Mouse (Mus musculus) neural tube, embryonic 15.5 days (tissue): ENCODE measurements around the gene Caskin2. TPM values are rescaled to one million over a fixed set of nuclear protein-coding genes. Genes with fewer than 3 reads are reported as not detected.
A peak's percentile ranks its signal among the peaks of the same experiment; 100 is the strongest.

ENCODE experiments used
- ATAC-seq: fragments of 200-750 bp; cut with Nextera tagmentation; 2 replicates; pipeline ENCODE4 v1.8.0; 2017; ENCODE audit warnings: mild to moderate bottlenecking, moderate TSS enrichment, moderate library complexity; ENCODE audit not compliant: low FRiP score
- H3K27ac ChIP-seq: fragments of 300-500 bp; sonication (generic); replicated peaks from 2 replicates; pipeline ENCODE4 v1.5.1; 2015; ENCODE audit warnings: mild to moderate bottlenecking, inconsistent platforms
- H3K27me3 ChIP-seq: fragments of 300-500 bp; sonication (generic); replicated peaks from 2 replicates; pipeline ENCODE4 v1.6.1; 2015; ENCODE audit warnings: inconsistent platforms
- H3K36me3 ChIP-seq: fragments of 300-500 bp; sonication (generic); 2 replicates; pipeline ENCODE4 v1.6.1; 2015; ENCODE audit warnings: inconsistent platforms
- H3K4me1 ChIP-seq: fragments of 300-500 bp; sonication (generic); 2 replicates; pipeline ENCODE4 v1.6.1; 2015; ENCODE audit warnings: inconsistent platforms
- H3K4me2 ChIP-seq: fragments of 300-500 bp; sonication (generic); 2 replicates; pipeline ENCODE4 v1.6.1; 2015; ENCODE audit warnings: inconsistent platforms, mild to moderate bottlenecking, moderate library complexity
- H3K4me3 ChIP-seq: fragments of 300-500 bp; sonication (generic); replicated peaks from 2 replicates; pipeline ENCODE4 v1.5.1; 2015; ENCODE audit warnings: mild to moderate bottlenecking, inconsistent platforms
- H3K9ac ChIP-seq: fragments of 300-500 bp; sonication (generic); replicated peaks from 2 replicates; pipeline ENCODE4 v1.6.1; 2015; ENCODE audit warnings: mild to moderate bottlenecking, inconsistent platforms
- H3K9me3 ChIP-seq: fragments of 300-500 bp; sonication (generic); replicated peaks from 2 replicates; pipeline ENCODE4 v1.6.1; 2016; ENCODE audit warnings: inconsistent platforms
- WGBS: fragments of 180-500 bp; shearing (Covaris S2); methylation state at CpG from one replicate; pipeline ENCODE4 v1.1.7; 2015; ENCODE audit warnings: mixed read lengths; 5-methylcytosine and 5-hydroxymethylcytosine counted together
- polyA plus RNA-seq: library from polyadenylated mRNA; unstranded; fragments of >200 nt; fragmentation: Nextera tagmentation; extraction: Ambion mirVana; gene quantifications from 2 replicates; pipeline ENCODE4 v1.2.1, GENCODE M21; 2015

The Caskin2 gene
- polyA plus RNA-seq, 1 experiment from 2014 or later = 9.8 TPM

- H3K9me3 ChIP-seq = no peaks in the 10 kb centered on the region
- no peak overlapping the region for H3K27ac ChIP-seq
- 61% methylated on average over 4 of the region's 4 CpGs for WGBS
- H3K27me3 ChIP-seq = peaks cover 43% of the 10 kb centered on the region
- H3K4me3 ChIP-seq = no peak overlapping the region
- ATAC-seq = no peak
- peaks cover 23% of the 10 kb centered on the region for H3K4me1 ChIP-seq
- H3K36me3 ChIP-seq = no peaks in the 10 kb centered on the region
- H3K4me2 ChIP-seq = no peak overlapping the region
- no peak overlapping the region for H3K9ac ChIP-seq
These were observed 15.6 kb upstream of the Caskin2 start for GRCm38 (mm10) chr11:115829036-115829435.

GRCm38 (mm10) chr11:115827624-115828023, 14.2 kb upstream of the Caskin2 start:
- peaks cover 51% of the 10 kb centered on the region for H3K27me3 ChIP-seq
- 91% methylated on average over 6 of the region's 6 CpGs for WGBS
- H3K9me3 ChIP-seq = no peaks in the 10 kb centered on the region
- H3K9ac ChIP-seq = no peak overlapping the region
- no peak overlapping the region for H3K27ac ChIP-seq
- H3K4me2 ChIP-seq = no peak overlapping the region
- no peak overlapping the region for H3K4me3 ChIP-seq
- peaks cover 18% of the 10 kb centered on the region for H3K4me1 ChIP-seq
- ATAC-seq = no peak
- 0 out of 2 replicates have a peak, but pooled peaks cover 4% of the 10 kb centered on the region for H3K36me3 ChIP-seq

- Histone ChIP-seq H3K9me3 (no peaks in the 10 kb centered on the region), H3K27ac (no peak overlapping the region), H3K4me1 (peaks cover 15% of the 10 kb centered on the region), H3K27me3 (peaks cover 51% of the 10 kb centered on the region), H3K4me2 (no peak overlapping the region), H3K9ac (no peak overlapping the region), H3K36me3 (peaks cover 15% of the 10 kb centered on the region), H3K4me3 (no peak overlapping the region)
- no peak for ATAC-seq
- WGBS = 57% methylated on average over 5 of the region's 5 CpGs
These were observed 13.0 kb upstream of the Caskin2 start for GRCm38 (mm10) chr11:115826487-115826886.

- no peak for ATAC-seq
- peak overlapping the region; percentile 98 for H3K4me2 ChIP-seq
- WGBS = 19% methylated on average over 11 of the region's 11 CpGs
- no peak overlapping the region for H3K27ac ChIP-seq
- no peak overlapping the region for H3K9ac ChIP-seq
- peaks cover 32% of the 10 kb centered on the region for H3K36me3 ChIP-seq
- H3K4me1 ChIP-seq = peaks cover 15% of the 10 kb centered on the region
- H3K27me3 ChIP-seq = peaks cover 35% of the 10 kb centered on the region
- H3K4me3 ChIP-seq = peak overlapping the region; percentile 56
- H3K9me3 ChIP-seq = no peaks in the 10 kb centered on the region
These were observed 11.4 kb upstream of the Caskin2 start for GRCm38 (mm10) chr11:115824813-115825212.

- Histone ChIP-seq H3K9ac (peak within 1 kb of the TSS; percentile 52), H3K36me3 (peaks cover 35% of the 10 kb centered on the region), H3K27me3 (peaks cover 32% of the 10 kb centered on the region), H3K27ac (no peak within 1 kb of the TSS), H3K4me2 (peak within 1 kb of the TSS; percentile 98), H3K4me3 (peak within 1 kb of the TSS; percentile 56), H3K4me1 (peaks cover 15% of the 10 kb centered on the region), H3K9me3 (no peaks in the 10 kb centered on the region)
- under 1% methylated on average over 87 of the region's 87 CpGs for WGBS
- ATAC-seq = peak; percentile 82
These were observed 10.6 kb upstream of the Caskin2 start, which contains the start of gene Llgl2 for GRCm38 (mm10) chr11:115823774-115824740. Gene Llgl2, plus strand, starts transcription at chr11:115824049.

GRCm38 (mm10) chr11:115821001-115821400, 7.6 kb upstream of the Caskin2 start:
- peaks cover 19% of the 10 kb centered on the region for H3K4me1 ChIP-seq
- peaks cover 27% of the 10 kb centered on the region for H3K27me3 ChIP-seq
- H3K4me2 ChIP-seq = no peak overlapping the region
- no peaks in the 10 kb centered on the region for H3K9me3 ChIP-seq
- 85% methylated on average over 4 of the region's 4 CpGs for WGBS
- H3K9ac ChIP-seq = no peak overlapping the region
- no peak overlapping the region for H3K27ac ChIP-seq
- peaks cover 51% of the 10 kb centered on the region for H3K36me3 ChIP-seq
- no peak for ATAC-seq
- no peak overlapping the region for H3K4me3 ChIP-seq

- Histone ChIP-seq H3K4me1 (peaks cover 28% of the 10 kb centered on the region), H3K27me3 (peaks cover 18% of the 10 kb centered on the region), H3K9ac (no peak overlapping the region), H3K27ac (no peak overlapping the region), H3K36me3 (peaks cover 51% of the 10 kb centered on the region), H3K4me2 (no peak overlapping the region), H3K9me3 (no peaks in the 10 kb centered on the region), H3K4me3 (no peak overlapping the region)
- ATAC-seq = no peak
- WGBS = 90% methylated on average over 16 of the region's 16 CpGs
These were observed 6.6 kb upstream of the Caskin2 start for GRCm38 (mm10) chr11:115819915-115820623.

GRCm38 (mm10) chr11:115817331-115817730, 3.9 kb upstream of the Caskin2 start:
- H3K9ac ChIP-seq = no peak overlapping the region
- peaks cover 45% of the 10 kb centered on the region for H3K36me3 ChIP-seq
- H3K27ac ChIP-seq = no peak overlapping the region
- WGBS = 90% methylated on average over 5 of the region's 5 CpGs
- H3K4me3 ChIP-seq = no peak overlapping the region
- H3K9me3 ChIP-seq = no peaks in the 10 kb centered on the region
- H3K4me1 ChIP-seq = peaks cover 30% of the 10 kb centered on the region
- ATAC-seq = no peak
- no peaks in the 10 kb centered on the region for H3K27me3 ChIP-seq
- no peak overlapping the region for H3K4me2 ChIP-seq

- Histone ChIP-seq H3K36me3 (peaks cover 20% of the 10 kb centered on the region), H3K4me3 (peak within 1 kb of the TSS; percentile 84), H3K9me3 (no peaks in the 10 kb centered on the region), H3K4me1 (peaks cover 51% of the 10 kb centered on the region), H3K27me3 (no peaks in the 10 kb centered on the region), H3K9ac (peak within 1 kb of the TSS; percentile 85), H3K4me2 (peak within 1 kb of the TSS; percentile 96), H3K27ac (peak within 1 kb of the TSS; percentile 76)
- peak; percentile 74 for ATAC-seq
- WGBS = under 1% methylated on average over 80 of the region's 84 CpGs
These were observed 1.4 kb upstream of the Caskin2 start, which contains the start of gene Tsen54 for GRCm38 (mm10) chr11:115814605-115815450. Gene Tsen54, plus strand, starts transcription at chr11:115814724.

GRCm38 (mm10) chr11:115812533-115813420, 662 bp downstream of the Caskin2 start:
- WGBS = 4% methylated on average over 28 of the region's 28 CpGs

More at GRCm38 (mm10) chr11:115812533-115813420, 662 bp downstream of the Caskin2 start:
- Histone ChIP-seq H3K9me3 (no peaks in the 10 kb centered on the region), H3K4me1 (peaks cover 72% of the 10 kb centered on the region), H3K9ac (peak overlapping the region; percentile 48), H3K27me3 (no peaks in the 10 kb centered on the region), H3K4me3 (peak overlapping the region; percentile 84), H3K4me2 (peak overlapping the region; percentile 96), H3K36me3 (peaks cover 9% of the 10 kb centered on the region), H3K27ac (peak overlapping the region; percentile 76)
- peak; percentile 28; the same call in 1 of the 2 replicates for ATAC-seq
